Mouse (Mus musculus): ENCODE results near the gene C730034F03Rik. TPM values are rescaled to one million over a fixed set of nuclear protein-coding genes. Genes with fewer than 3 reads are reported as not detected.

The C730034F03Rik gene
- polyA plus RNA-seq, 1 experiment from 2014 or later: 4.7 TPM

GRCm38 (mm10) chr15:89462176-89462575 is 32.8 kb downstream of the C730034F03Rik start:
- WGBS: 80% methylated on average over 7 of the region's 7 CpGs
- no peak for ATAC-seq (ENCODE audit: insufficient number of reproducible peaks, insufficient read depth, low FRiP score, low TSS enrichment)
- no peak overlapping the region for H3K4me2 ChIP-seq (replicated peaks)

DNA sequence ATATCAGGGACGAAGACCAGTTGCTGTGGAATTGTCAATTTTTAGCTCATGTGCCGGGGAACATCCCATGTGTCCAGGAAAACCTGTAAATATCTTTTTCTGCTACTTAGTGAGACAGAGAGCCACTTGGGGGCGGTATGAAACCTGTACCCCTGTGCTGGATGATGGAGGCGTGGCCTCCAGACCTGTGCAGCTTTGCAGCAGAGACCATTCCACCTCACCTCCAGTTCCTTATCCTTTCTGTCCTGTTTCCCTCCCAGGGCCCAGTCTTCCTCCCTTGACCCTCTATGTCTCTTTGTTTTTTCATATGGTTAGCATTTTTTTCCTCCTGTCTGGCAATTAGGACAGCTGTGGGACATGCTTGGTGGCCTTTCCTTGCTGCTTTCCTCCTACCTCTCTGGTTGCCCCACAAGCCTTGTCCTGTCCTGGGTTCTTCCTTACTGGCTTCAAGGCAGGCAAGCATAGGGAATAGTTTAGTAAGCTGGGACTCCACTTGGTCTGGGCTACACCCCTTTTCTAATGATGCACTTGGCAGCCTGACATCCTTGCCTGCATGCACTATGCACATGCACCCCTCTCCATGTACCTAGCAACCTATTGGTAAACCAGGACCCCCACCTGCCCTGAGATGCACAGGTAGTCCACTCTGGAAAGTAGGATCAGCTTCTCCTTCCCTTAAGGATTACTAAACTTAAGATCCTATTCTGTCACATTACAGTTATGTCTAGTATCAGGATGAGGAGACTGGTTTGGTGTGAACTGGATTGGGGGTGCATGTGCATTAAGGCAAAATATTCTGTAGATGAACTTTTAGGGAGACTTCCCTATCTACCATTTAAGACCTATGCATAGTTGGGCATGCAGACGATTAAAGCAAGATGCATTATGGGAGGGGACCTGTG is 34.2 kb downstream of the C730034F03Rik start:
- no peak for ATAC-seq (ENCODE audit: insufficient number of reproducible peaks, insufficient read depth, low FRiP score, low TSS enrichment)
- H3K4me3 ChIP-seq: no peak overlapping the region
- no peaks in the 10 kb centered on the region for H3K36me3 ChIP-seq
- H3K9me3 ChIP-seq: no peaks in the 10 kb centered on the region
- no peaks in the 10 kb centered on the region for H3K27me3 ChIP-seq
- H3K4me1 ChIP-seq: no peaks in the 10 kb centered on the region
- WGBS: 57% methylated on average over 5 of the region's 5 CpGs
- H3K27ac ChIP-seq: no peak overlapping the region
- H3K9ac ChIP-seq: no peak overlapping the region
- no peak overlapping the region for H3K4me2 ChIP-seq (replicated peaks)

More at GRCm38 (mm10) chr15:89462176-89462575, 32.8 kb downstream of the C730034F03Rik start:
- no peaks in the 10 kb centered on the region for H3K4me1 ChIP-seq
- no peak overlapping the region for H3K4me3 ChIP-seq
- no peaks in the 10 kb centered on the region for H3K27me3 ChIP-seq
- H3K9me3 ChIP-seq: no peaks in the 10 kb centered on the region
- no peak overlapping the region for H3K27ac ChIP-seq
- H3K9ac ChIP-seq: no peak overlapping the region
- H3K36me3 ChIP-seq: no peaks in the 10 kb centered on the region

DNA sequence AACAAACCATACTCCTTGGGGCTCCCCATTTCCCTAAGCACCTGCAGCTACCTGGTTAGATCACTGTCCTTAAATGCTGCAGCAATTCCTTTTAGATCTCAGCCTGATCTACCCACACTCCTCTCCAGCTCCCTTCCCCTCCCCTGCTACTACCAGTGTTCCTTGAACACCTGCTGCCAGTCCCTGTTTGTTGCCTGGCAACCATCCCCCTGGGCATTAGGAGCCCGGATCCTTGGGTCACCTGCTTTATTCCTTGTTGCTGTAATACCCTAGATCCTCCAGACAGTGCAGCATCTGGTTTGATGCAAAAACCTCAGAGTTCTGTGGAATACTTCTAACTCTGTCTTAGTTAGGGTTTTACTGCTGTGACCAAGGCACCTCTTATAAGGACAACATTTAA is 35.7 kb downstream of the C730034F03Rik start:
- H3K4me1 ChIP-seq: no peaks in the 10 kb centered on the region
- no peaks in the 10 kb centered on the region for H3K36me3 ChIP-seq
- H3K4me2 ChIP-seq (replicated peaks): no peak overlapping the region
- H3K27me3 ChIP-seq: no peaks in the 10 kb centered on the region
- H3K4me3 ChIP-seq: no peak overlapping the region
- no peak overlapping the region for H3K27ac ChIP-seq
- no peak overlapping the region for H3K9ac ChIP-seq
- 8% methylated on average over 1 of the region's 1 CpGs for WGBS
- H3K9me3 ChIP-seq: no peaks in the 10 kb centered on the region
- no peak for ATAC-seq (ENCODE audit: insufficient number of reproducible peaks, insufficient read depth, low FRiP score, low TSS enrichment)

DNA sequence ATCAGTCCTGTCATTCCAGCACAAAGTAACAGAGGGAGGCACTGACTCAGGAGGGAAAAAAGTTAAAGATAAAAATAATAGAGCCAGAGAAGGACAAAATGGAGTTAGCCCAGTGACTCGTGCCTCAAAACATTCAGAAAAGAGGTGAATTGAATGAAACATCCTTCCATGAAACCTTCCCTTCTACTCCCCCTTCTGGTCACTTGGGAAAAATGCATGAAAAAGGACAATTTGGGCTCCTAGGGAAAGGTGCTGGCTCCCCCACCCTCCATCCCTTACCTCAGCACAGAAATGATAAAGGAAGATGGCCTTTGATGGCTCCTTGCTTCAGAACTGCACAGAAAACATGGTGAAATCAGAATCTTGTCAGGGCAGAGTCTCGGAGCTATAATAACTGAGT is 39.2 kb downstream of the C730034F03Rik start:
- Histone ChIP-seq H3K36me3 (no peaks in the 10 kb centered on the region), H3K9me3 (no peaks in the 10 kb centered on the region), H3K4me1 (no peaks in the 10 kb centered on the region), H3K9ac (no peak overlapping the region), H3K27me3 (no peaks in the 10 kb centered on the region), H3K4me3 (no peak overlapping the region), H3K27ac (no peak overlapping the region), H3K4me2 (replicated peaks) (no peak overlapping the region)
- ATAC-seq (ENCODE audit: insufficient number of reproducible peaks, insufficient read depth, low FRiP score, low TSS enrichment): no peak
- WGBS: 36% methylated on average over 2 of the region's 2 CpGs

DNA sequence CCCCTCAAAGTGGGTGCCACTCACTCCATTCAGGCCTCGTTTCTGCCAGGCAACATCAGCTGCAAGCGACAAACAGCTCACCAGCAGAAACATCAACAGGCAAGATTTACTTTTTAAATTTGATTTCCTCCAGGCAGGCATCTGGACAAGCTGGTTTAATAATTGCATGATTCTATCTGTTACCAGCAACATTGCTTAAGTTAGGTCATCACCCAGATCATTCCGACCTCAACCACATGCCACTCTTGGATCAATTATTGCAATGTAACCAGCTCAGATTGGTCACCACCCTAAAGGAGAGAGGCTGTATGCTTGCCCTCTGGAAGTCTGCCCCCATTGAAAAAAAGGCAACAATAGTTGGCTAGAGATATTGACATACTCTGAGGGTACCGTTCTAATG is 42.1 kb downstream of the C730034F03Rik start:
- no peak overlapping the region for H3K9ac ChIP-seq
- no peak overlapping the region for H3K4me2 ChIP-seq (replicated peaks)
- no peaks in the 10 kb centered on the region for H3K27me3 ChIP-seq
- 86% methylated on average over 4 of the region's 4 CpGs for WGBS
- H3K4me1 ChIP-seq: peaks cover 5% of the 10 kb centered on the region; the same call in 1 of the 2 replicates
- H3K27ac ChIP-seq: no peak overlapping the region
- H3K9me3 ChIP-seq: no peaks in the 10 kb centered on the region
- no peaks in the 10 kb centered on the region for H3K36me3 ChIP-seq
- H3K4me3 ChIP-seq: no peak overlapping the region
- ATAC-seq (ENCODE audit: insufficient number of reproducible peaks, insufficient read depth, low FRiP score, low TSS enrichment): no peak

DNA sequence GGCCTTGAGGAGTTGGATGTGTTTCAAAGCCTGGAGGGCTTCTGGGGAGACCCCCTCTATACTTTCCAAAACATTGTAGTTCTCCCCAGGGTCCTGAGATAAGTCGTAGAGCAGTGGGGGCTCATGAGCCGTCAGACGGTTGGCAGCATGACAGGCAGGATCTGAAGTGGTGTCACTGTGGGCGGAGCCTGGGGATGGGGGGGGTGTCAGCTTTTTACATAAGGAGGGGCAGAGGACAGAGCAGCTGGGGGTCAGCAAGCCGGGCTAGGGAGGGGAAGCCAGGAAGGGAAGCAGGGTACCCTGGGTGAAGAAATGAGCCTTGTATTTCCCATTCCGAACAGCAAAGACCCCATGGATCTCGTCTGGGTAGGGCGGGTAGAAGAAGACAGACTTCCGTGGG is 44.0 kb downstream of the C730034F03Rik start:
- H3K4me2 ChIP-seq (replicated peaks): no peak overlapping the region
- H3K4me3 ChIP-seq: no peak overlapping the region
- no peaks in the 10 kb centered on the region for H3K9me3 ChIP-seq
- no peaks in the 10 kb centered on the region for H3K27me3 ChIP-seq
- H3K4me1 ChIP-seq: peaks cover 5% of the 10 kb centered on the region; the same call in 1 of the 2 replicates
- no peaks in the 10 kb centered on the region for H3K36me3 ChIP-seq
- WGBS: 81% methylated on average over 9 of the region's 9 CpGs
- ATAC-seq (ENCODE audit: insufficient number of reproducible peaks, insufficient read depth, low FRiP score, low TSS enrichment): no peak
- H3K9ac ChIP-seq: no peak overlapping the region
- H3K27ac ChIP-seq: no peak overlapping the region

GRCm38 (mm10) chr15:89473921-89474320 is 44.5 kb downstream of the C730034F03Rik start:
- Histone ChIP-seq H3K9ac (no peak overlapping the region), H3K36me3 (no peaks in the 10 kb centered on the region), H3K27me3 (no peaks in the 10 kb centered on the region), H3K9me3 (no peaks in the 10 kb centered on the region), H3K4me3 (no peak overlapping the region), H3K4me2 (replicated peaks) (no peak overlapping the region), H3K27ac (no peak overlapping the region), H3K4me1 (peaks cover 5% of the 10 kb centered on the region; the same call in 1 of the 2 replicates)
- 94% methylated on average over 8 of the region's 8 CpGs for WGBS
- ATAC-seq (ENCODE audit: insufficient number of reproducible peaks, insufficient read depth, low FRiP score, low TSS enrichment): no peak

- Histone ChIP-seq H3K4me2 (replicated peaks) (peak overlapping the region; percentile 84; the same call in 1 of the 2 replicates), H3K9ac (no peak overlapping the region), H3K4me3 (no peak overlapping the region), H3K36me3 (no peaks in the 10 kb centered on the region), H3K4me1 (peaks cover 5% of the 10 kb centered on the region; the same call in 1 of the 2 replicates), H3K27ac (no peak overlapping the region), H3K9me3 (no peaks in the 10 kb centered on the region), H3K27me3 (no peaks in the 10 kb centered on the region)
- 93% methylated on average over 19 of the region's 19 CpGs for whole genome bisulfite sequencing
- no peak for ATAC-seq (ENCODE audit: insufficient number of reproducible peaks, insufficient read depth, low FRiP score, low TSS enrichment)
These were observed 45.4 kb downstream of the C730034F03Rik start for GRCm38 (mm10) chr15:89474596-89475292.

DNA sequence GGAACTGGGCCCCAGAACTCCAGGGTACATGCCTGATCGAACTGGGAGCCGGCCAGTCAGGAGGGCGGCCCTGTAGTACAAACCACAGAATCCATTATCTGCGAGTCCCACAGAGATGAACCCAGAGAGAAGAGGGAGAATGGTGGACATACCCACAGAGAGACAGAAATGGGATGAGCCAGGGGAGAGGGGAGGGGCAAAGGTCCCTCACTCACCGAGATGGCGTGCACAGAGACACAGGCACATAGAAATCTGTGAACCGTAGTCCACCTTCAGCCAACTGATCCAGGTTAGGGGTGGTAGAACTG is 45.9 kb downstream of the C730034F03Rik start:
- no peaks in the 10 kb centered on the region for H3K27me3 ChIP-seq
- H3K4me3 ChIP-seq: peak overlapping the region; percentile 59
- no peaks in the 10 kb centered on the region for H3K9me3 ChIP-seq
- peaks cover 5% of the 10 kb centered on the region; the same call in 1 of the 2 replicates for H3K4me1 ChIP-seq
- no peaks in the 10 kb centered on the region for H3K36me3 ChIP-seq
- peak overlapping the region; percentile 55; the same call in 1 of the 2 replicates for H3K9ac ChIP-seq
- 90% methylated on average over 7 of the region's 7 CpGs for WGBS
- ATAC-seq (ENCODE audit: insufficient number of reproducible peaks, insufficient read depth, low FRiP score, low TSS enrichment): 0 out of 2 replicates have a peak, but pooled peaks have one; percentile 5
- H3K4me2 ChIP-seq (replicated peaks): peak overlapping the region; percentile 84
- H3K27ac ChIP-seq: no peak overlapping the region

DNA sequence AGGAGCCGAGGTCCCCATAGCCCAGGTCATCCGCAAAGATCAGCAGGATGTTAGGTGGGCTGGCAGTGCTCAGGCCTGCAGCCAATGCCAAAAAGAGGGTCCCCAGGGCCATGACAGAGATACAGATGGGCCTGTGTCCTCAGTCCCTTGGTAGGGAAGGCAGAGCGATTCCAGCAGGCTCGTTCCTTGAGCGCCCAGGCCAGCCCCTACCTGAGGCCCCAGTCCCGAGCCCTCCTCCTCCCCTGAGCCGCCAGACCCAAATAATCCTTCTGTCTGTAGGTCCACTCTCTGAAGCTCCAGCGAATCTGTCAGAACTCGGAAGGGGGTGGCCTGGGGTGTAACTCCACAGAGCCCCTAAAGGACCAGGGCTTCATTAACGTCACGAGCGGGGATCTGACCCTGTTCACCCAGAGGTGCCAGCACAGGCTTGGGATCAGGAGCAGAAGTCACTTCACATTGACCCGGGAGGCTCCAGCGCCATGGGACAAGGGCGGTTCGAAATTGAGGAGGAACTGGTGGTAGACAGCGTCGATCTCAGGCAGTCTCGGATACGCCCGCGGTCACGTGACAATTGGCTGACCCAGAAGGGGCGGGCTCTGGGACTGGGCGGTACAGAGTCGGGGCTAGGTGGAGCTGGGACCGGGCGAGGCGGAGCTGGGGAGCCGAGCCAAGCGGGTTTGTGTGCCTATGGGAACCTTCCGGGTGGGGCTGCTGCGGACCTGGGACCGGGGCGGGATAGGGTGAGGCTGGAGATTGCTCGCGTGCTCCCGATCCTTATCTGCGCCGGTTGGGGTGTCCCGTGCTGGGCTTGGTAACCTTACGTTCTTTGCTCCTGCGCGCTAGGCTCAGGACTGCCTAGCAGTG is 46.5 kb downstream of the C730034F03Rik start:
- H3K9me3 ChIP-seq: no peaks in the 10 kb centered on the region
- WGBS: 8% methylated on average over 44 of the region's 44 CpGs
- H3K4me2 ChIP-seq (replicated peaks): peak overlapping the region; percentile 84
- peak overlapping the region; percentile 67; the same call in 1 of the 2 replicates for H3K27ac ChIP-seq
- H3K27me3 ChIP-seq: no peaks in the 10 kb centered on the region
- H3K9ac ChIP-seq: peak overlapping the region; percentile 55
- peaks cover 5% of the 10 kb centered on the region; the same call in 1 of the 2 replicates for H3K4me1 ChIP-seq
- peak; percentile 97 for ATAC-seq (ENCODE audit: insufficient number of reproducible peaks, insufficient read depth, low FRiP score, low TSS enrichment)
- peak overlapping the region; percentile 59 for H3K4me3 ChIP-seq
- no peaks in the 10 kb centered on the region for H3K36me3 ChIP-seq

DNA sequence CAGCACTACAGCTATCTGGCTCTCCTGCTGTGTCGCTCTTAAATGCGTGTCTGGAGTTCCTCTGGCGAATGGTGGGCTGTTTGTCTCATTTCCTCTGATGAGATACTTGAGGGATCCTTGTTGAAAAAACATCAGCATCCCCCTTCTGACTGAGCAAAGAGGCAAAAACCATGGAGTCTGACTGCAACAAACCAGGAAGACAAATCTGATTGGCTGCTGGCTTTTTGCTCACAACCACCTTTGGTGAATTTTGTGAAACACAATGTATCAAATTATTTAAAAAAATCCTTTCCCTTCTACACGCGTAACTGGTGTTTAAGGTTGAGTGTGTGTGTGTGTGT is 47.1 kb downstream of the C730034F03Rik start:
- no peak for ATAC-seq (ENCODE audit: insufficient number of reproducible peaks, insufficient read depth, low FRiP score, low TSS enrichment)
- H3K9ac ChIP-seq: peak overlapping the region; percentile 55
- peak overlapping the region; percentile 59 for H3K4me3 ChIP-seq
- H3K4me1 ChIP-seq: peaks cover 5% of the 10 kb centered on the region; the same call in 1 of the 2 replicates
- H3K9me3 ChIP-seq: no peaks in the 10 kb centered on the region
- H3K27me3 ChIP-seq: no peaks in the 10 kb centered on the region
- H3K27ac ChIP-seq: peak overlapping the region; percentile 67; the same call in 1 of the 2 replicates
- no peaks in the 10 kb centered on the region for H3K36me3 ChIP-seq
- H3K4me2 ChIP-seq (replicated peaks): peak overlapping the region; percentile 84
- 6% methylated on average over 5 of the region's 5 CpGs for WGBS
